Mouse (Mus musculus) monocyte, adult 2 months (primary cell): Measurements from ENCODE around the gene Vps37b.
A peak's percentile ranks its signal among the peaks of the same experiment; 100 is the strongest.

ENCODE experiments used
- DNase-seq, 2 experiments: peaks; one replicate each; pipeline ENCODE4 v3.0.0; 2022; ENCODE audit warnings: low spot score in 2 of 2, low read depth in 1 of 2

Gene Vps37b

DNA sequence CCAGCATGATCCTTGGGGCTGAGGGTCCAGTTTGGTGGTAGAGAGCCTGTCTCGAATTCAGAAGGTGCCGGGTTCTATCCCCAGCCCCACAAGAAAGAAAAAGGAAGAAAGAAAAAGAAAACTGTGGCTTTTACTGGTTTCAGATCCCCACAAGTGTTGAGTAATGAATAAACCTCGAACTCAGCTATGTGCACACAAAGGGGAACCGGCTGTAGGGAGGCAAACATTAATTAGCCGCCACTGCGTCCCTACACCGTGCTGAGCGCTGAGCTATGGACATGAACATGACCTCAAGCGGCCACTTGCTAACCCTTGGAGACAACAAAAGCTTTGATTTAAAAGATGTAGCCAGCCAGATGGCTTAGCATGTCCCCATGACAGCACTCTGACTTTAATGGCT is 6.9 kb downstream of the Vps37b start:
- DNase-seq = peak in 1 of 2 experiments; percentile 52

DNA sequence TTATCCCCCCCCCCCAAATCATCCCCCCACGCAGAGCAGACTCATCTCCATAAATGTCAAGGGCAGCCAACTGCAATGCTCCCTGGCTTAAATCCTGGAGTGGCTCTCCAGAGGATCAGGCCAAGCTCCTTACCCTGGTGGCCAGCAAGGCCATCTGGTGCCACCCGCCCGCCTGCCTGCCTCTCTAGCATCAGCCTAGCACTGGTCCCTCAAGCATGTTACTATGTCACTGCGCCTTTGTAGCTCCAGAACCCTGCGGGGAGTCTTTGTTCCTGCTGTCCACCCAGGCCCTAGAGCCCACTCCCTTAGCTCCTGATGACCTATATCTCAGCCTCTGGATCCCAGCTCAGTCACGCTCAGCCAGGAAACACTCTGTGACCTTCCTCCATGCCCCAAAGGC is 7.4 kb downstream of the Vps37b start:
- no peak for DNase-seq

DNA sequence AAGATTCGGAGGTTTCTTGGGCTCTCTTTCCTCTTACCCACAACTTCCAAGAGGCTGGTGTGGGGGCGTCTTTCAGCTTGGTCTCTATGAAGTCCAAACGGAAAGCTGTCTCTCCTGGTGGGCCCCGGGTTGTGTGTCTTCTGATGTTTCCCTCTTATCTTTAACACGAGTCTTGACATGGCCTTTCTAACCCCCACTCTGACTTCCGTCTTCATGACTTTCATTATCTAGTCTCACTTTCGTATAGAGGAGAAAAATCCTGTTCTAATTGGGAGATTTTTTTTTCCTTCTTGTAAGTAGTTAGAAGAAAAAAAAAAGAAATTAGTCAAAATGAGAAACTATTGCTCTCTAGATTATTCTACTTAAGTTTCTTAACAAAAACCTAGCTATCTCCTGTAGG is 9.7 kb downstream of the Vps37b start:
- no peak for DNase-seq

DNA sequence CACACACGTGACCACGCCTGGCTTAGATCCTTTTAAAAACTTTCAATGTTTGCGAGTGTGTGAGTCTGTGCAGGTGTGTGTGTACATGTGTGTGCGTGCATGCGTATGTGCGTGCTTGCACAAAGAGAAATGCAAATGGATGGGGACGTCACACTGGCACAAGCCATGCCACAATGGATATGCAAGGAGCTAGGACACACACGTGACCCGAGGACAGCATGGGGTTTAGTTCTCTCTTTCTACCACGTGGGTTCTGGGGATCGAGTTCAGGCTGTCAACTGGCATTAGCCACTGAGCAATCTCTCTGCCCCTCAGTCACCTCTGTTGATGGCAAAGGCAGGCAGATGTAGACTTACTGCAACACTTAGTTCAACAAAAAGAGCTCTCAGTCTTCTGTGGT is 10.4 kb downstream of the Vps37b start:
- DNase-seq = no peak

GRCm38 (mm10) chr5:124021148-124021547 is 10.9 kb downstream of the Vps37b start:
- no peak for DNase-seq

DNA sequence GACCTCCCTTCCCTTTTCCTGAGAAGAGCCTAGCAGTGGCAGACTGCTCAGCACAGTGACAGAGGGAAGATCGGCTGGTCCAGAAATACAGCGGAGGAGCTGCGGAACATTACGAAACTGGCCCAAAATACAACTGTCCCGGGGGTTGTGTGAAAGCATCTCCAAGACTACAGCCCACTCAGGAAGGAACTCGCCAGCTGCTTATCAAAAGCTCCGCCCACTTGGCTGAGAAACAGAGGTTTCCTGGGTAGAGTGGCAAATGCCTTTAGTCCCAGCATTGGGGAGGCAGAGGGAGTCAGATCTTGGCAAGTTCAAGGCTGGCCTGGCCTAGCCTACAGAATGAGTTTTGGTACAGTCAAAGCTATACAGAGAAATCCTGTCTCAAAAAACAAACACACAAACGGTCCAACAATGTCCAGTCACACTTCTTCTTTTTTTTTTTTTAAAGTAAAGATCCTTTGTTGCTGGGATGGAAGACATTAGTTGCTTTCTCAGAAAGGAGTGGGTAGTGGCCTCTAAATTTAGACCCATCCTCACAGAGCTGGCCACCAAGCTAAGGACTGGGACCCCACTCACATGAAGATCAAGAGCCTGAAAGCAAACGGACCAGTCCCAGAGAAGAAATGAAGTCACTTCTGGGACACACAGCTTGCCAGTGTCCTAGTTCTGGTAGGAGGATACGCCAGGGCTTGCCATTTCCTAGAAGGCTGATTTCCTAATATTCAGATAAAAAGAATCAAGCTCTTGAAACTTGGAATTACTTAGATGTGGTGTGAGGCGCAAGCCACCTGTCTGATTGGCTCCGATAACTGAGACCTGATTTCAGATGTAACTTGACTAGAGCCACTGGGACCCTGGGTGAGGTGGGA is 12.5 kb downstream of the Vps37b start:
- no peak for DNase-seq

- no peak for DNase-seq
Measured at GRCm38 (mm10) chr5:124018651-124019050, 13.4 kb downstream of the Vps37b start.

GRCm38 (mm10) chr5:124017941-124018340 is 14.1 kb downstream of the Vps37b start:
- no peak for DNase-seq

DNA sequence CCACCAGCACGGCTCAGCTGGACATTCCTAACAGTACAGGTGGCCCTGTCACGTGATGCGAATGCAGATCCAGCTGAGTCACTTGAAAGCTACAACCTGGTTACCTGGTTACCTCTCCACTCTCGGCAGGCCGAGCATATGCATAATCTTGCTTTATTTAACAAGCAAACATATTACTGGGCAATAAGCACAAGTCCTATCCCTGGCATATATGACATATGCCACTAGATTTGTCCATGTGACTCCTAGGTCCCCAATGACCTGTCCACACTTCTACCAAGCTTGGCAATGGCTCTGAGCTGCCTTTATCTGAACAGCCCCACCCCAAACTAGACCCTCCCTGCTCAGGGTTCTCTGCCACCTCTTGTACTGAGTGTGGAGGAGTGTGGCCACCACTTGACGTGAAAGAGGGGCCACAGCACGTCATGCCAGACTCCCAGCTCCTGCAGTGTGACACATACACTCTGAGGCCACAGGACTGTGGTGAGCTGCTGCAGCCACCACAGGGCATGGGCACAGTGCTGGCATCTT is 15.7 kb downstream of the Vps37b start:
- no peak for DNase-seq

- no peak for DNase-seq
Measured at GRCm38 (mm10) chr5:124015727-124016126, 16.3 kb downstream of the Vps37b start.

- DNase-seq = peak in 1 of 2 experiments; percentile 66
Measured at GRCm38 (mm10) chr5:124014791-124015251, 17.2 kb downstream of the Vps37b start.

GRCm38 (mm10) chr5:124014180-124014579 is 17.9 kb downstream of the Vps37b start:
- no peak for DNase-seq

DNA sequence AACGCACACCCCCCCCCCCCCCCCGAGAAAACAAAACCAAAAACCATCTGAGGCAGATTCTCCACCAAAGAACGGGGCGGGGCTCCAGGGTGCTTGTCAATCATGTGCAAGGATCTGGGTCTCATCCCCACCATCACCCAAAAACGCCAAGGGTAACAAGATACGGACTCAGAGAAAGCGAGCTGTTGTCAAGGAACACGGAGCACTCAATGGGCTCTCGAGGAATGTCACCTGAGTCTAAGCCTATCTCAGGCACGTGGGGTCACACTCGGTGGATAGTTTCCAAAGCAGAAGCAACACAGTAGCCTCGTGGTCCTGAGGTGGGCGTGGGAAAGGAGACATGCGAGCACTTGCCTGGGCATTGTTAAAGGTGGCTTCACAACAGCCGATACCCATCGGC is 18.3 kb downstream of the Vps37b start:
- DNase-seq = no peak

DNA sequence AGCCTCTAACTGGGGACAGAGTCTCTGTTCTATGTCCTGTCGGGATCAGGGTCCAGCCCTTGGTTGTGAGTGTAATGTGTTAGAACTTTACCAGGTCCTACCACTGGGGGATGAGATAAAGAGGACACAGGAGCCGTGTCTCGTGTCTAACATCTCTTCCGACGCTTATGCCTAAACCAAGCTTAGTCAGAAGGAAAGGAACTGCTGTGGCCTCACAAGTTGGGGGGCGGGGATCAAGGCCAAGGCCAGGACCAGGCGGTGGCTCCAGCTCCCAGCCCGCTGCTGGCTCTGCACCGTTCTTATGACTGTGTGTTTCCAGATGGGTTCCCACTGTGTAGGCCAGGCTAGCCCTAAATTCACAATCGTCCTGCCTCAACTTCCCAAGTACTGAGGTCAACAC is 19.2 kb downstream of the Vps37b start:
- DNase-seq = no peak

GRCm38 (mm10) chr5:124011927-124012326 is 20.1 kb downstream of the Vps37b start:
- DNase-seq = no peak

DNA sequence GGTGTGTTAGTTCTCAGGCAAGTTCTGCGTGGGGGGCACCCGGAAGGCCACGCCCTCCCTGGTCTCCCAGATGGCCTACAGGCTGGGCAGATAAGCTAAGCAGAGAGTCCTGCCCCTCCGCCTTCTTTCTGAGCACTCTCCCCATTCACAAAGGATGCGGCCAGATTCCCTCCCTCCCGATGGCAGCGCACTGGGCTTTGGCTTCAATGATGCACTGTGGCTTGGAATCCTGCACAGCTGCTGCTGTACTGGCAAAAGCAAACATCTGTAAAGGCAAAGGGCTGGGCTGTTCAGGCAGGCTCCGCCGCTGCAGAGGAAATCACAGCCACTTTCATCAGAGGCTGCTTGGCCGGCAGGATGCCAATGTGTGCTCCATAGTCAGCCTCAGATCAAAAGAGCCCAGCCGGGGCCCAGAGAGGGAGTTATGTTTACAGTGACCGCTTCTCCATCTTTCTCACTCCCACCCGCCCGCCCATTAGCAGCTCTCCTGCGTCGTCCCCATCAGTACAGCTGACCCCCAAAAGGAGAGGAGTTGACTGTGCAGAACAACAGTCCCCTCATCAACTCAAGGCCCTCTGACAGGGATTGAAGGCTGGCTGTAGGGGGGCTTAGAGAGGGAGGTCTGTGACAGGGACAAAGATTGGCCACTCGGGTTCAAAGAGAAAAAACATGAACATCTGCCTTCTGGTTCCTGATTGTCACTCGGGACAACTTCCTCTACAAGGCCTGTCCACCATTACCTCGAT is 21.0 kb downstream of the Vps37b start:
- DNase-seq = no peak

GRCm38 (mm10) chr5:124010077-124010476 is 22.0 kb downstream of the Vps37b start:
- no peak for DNase-seq

- no peak for DNase-seq
Measured at GRCm38 (mm10) chr5:124006891-124007491, 25.1 kb downstream of the Vps37b start.

DNA sequence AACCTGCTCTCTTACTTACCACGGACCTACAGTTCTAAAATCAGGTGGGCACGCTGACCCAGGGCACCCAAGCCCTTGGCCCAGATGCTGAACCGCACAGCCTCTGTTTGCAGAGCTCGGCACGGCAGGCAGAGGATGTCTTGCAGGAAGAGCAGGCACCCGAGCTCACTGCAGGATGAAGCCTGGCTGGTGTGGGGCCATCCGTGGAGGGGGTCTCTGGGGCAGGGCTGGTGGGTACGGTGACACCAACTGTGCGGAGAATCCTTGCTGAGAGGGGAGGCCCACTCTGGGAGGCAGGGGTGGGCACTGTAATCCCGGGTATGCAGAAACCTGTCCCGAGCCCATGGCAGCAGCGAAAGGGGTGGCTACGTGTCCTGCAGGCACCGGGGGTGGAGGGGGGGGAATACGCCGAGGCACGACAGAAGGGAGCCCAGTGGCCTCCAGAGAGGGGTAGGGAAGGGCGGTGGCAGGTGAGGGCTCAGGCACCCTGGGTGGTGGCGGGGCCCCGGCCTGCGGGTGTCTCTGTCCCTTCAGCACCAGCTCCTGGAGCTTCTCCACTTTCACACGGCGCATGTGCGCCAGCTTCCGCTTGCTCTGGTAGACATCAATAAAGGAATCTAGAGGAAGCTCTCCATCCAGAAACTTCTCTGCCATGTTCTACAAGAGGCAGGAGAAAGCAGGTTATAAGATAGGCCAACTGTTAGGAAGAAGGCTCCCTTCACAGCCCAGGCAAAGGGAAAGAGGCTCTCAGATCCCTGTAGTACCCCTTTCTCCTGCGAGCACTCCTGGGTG is 25.8 kb downstream of the Vps37b start:
- DNase-seq = no peak

GRCm38 (mm10) chr5:124005591-124005990 is 26.5 kb downstream of the Vps37b start:
- no peak for DNase-seq

DNA sequence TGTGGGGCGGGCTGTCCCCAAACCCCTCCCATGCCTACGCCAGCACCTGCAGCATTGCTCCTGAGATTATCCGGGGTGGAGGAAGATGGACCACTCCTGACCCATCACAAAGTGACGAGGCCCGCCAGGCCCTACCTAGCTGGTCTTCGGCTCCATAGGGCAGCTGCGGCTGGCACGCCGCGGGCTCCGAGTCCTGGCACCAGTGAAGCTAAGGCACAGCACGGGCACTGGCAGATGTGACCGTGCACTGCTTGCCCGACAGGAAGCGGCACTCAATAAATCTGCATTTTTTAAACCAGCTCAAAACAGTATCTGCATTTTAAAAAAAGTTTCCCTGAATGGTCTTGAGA is 26.9 kb downstream of the Vps37b start:
- DNase-seq = no peak
